Mouse (Mus musculus) small intestine, adult 2 months (tissue): Measurements from ENCODE around the gene Ubtf.

Source experiments
- CTCF ChIP-seq: fragments of 200-500 bp; IDR thresholded peaks from 2 replicates; pipeline ENCODE4 v1.5.1; 2012; ENCODE audit warnings: low read depth, mild to moderate bottlenecking, control low read depth, inconsistent platforms, low read length, moderate library complexity, mixed read lengths; ENCODE audit not compliant: insufficient replicate concordance, insufficient read length; ENCODE audit errors: extremely low read depth
- POLR2A ChIP-seq: fragments of 200-500 bp; IDR thresholded peaks from 2 replicates; pipeline ENCODE4 v1.6.1; 2012; ENCODE audit warnings: low read depth, mild to moderate bottlenecking, control low read depth, inconsistent platforms, low read length, moderate library complexity

- no peak for TF ChIP-seq CTCF
- TF ChIP-seq POLR2A = no peak
Observed at GRCm38 (mm10) chr11:102323516-102323915, 4.0 kb upstream of the Ubtf start.
